Mouse (Mus musculus) MEL (cell line): Measurements from ENCODE around the gene B3gntl1. TPM values are rescaled to one million over a fixed set of nuclear protein-coding genes. Genes with fewer than 3 reads are reported as not detected.

Experiments used
- DNase-seq: peaks from one replicate; pipeline ENCODE4 v3.0.0; 2011; ENCODE audit warnings: low read depth, low spot score
- H3K27ac ChIP-seq: 2 replicates; pipeline ENCODE4 v1.5.1; 2012; ENCODE audit warnings: low read depth, mild to moderate bottlenecking, control low read depth, low read length, moderate library complexity; ENCODE audit not compliant: control insufficient read depth
- H3K27me3 ChIP-seq, 2 experiments: fragments of 150-350 bp in 1 of 2; sonication (generic) in 1 of 2; 2 replicates each; pipeline ENCODE4 v1.6.1; 2012; ENCODE audit warnings: low read length in 2 of 2, mild to moderate bottlenecking in 2 of 2, improper control_type of control experiment in 1 of 2, moderate library complexity in 1 of 2; ENCODE audit not compliant: insufficient read depth in 2 of 2, control insufficient read depth in 1 of 2
- H3K36me3 ChIP-seq, 2 experiments: 2 replicates each; pipeline ENCODE4 v1.6.1; 2012 to 2014; ENCODE audit warnings: low read length in 2 of 2, improper control_type of control experiment in 1 of 2, inconsistent platforms in 1 of 2, mild to moderate bottlenecking in 1 of 2; ENCODE audit not compliant: insufficient read depth in 2 of 2, control insufficient read depth in 1 of 2
- H3K4me1 ChIP-seq, 2 experiments: fragments of 150-350 bp in 1 of 2; sonication (generic) in 1 of 2; 2 replicates each; pipeline ENCODE4 v1.6.1; 2012; ENCODE audit warnings: low read length in 2 of 2, improper control_type of control experiment in 1 of 2, mild to moderate bottlenecking in 1 of 2; ENCODE audit not compliant: insufficient read depth in 2 of 2, control insufficient read depth in 1 of 2
- H3K4me3 ChIP-seq, 2 experiments: fragments of 150-350 bp in 1 of 2; sonication (generic) in 1 of 2; 2 replicates each; pipeline ENCODE4 v1.5.1; 2012; ENCODE audit warnings: low read depth in 2 of 2, low read length in 2 of 2, mild to moderate bottlenecking in 2 of 2, moderate library complexity in 2 of 2, control low read depth in 1 of 2, improper control_type of control experiment in 1 of 2; ENCODE audit not compliant: control insufficient read depth in 1 of 2, insufficient read depth in 1 of 2
- H3K79me2 ChIP-seq: 2 replicates; pipeline ENCODE4 v1.6.1; 2012; ENCODE audit warnings: mild to moderate bottlenecking, low read length, moderate library complexity; ENCODE audit not compliant: control insufficient read depth, poor library complexity, insufficient read depth
- H3K9ac ChIP-seq: 2 replicates; pipeline ENCODE4 v1.6.1; 2012; ENCODE audit warnings: low read depth, mild to moderate bottlenecking, control low read depth, low read length, moderate library complexity; ENCODE audit not compliant: control insufficient read depth, poor library complexity, severe bottlenecking
- H3K9me3 ChIP-seq: fragments of 150-350 bp; sonication (generic); replicated peaks from 2 replicates; pipeline ENCODE4 v1.6.1; 2012; ENCODE audit warnings: mild to moderate bottlenecking, low read length, improper control_type of control experiment, moderate library complexity; ENCODE audit not compliant: insufficient read depth
- BHLHE40 ChIP-seq: IDR thresholded peaks from 2 replicates; pipeline ENCODE4 v1.6.1; 2012; ENCODE audit warnings: low read depth, mild to moderate bottlenecking, inconsistent platforms, low read length, improper control_type of control experiment, borderline replicate concordance
- ELF1 ChIP-seq: IDR thresholded peaks from 2 replicates; pipeline ENCODE4 v1.6.1; 2014; ENCODE audit warnings: low read depth, mild to moderate bottlenecking, inconsistent platforms, low read length, improper control_type of control experiment, moderate library complexity
- EP300 ChIP-seq, 2 experiments: IDR thresholded peaks; 2 replicates each; pipeline ENCODE4 v1.6.1; 2011; ENCODE audit warnings: improper control_type of control experiment in 2 of 2, low read length in 2 of 2, low read depth in 1 of 2, mild to moderate bottlenecking in 1 of 2
- ETS1 ChIP-seq: IDR thresholded peaks from 2 replicates; pipeline ENCODE4 v1.6.1; 2012; ENCODE audit warnings: low read depth, mild to moderate bottlenecking, inconsistent platforms, low read length, improper control_type of control experiment, moderate library complexity
- GABPA ChIP-seq: IDR thresholded peaks from 2 replicates; pipeline ENCODE4 v1.6.1; 2012; ENCODE audit warnings: low read depth, mild to moderate bottlenecking, inconsistent platforms, low read length, improper control_type of control experiment, moderate library complexity
- GATA1 ChIP-seq: IDR thresholded peaks from 2 replicates; pipeline ENCODE4 v1.6.1; 2011; ENCODE audit warnings: low read depth, low read length, improper control_type of control experiment
- JUND ChIP-seq: IDR thresholded peaks from 2 replicates; pipeline ENCODE4 v1.6.1; 2011; ENCODE audit warnings: low read depth, mild to moderate bottlenecking, improper control_type of control experiment, low read length
- MAFK ChIP-seq: IDR thresholded peaks from 2 replicates; pipeline ENCODE4 v1.6.1; 2011; ENCODE audit warnings: low read depth, mild to moderate bottlenecking, low read length, improper control_type of control experiment, borderline replicate concordance
- MAX ChIP-seq: IDR thresholded peaks from 2 replicates; pipeline ENCODE4 v1.6.1; 2011; ENCODE audit warnings: low read length, improper control_type of control experiment
- MAZ ChIP-seq: IDR thresholded peaks from 2 replicates; pipeline ENCODE4 v1.6.1; 2012; ENCODE audit warnings: low read depth, mild to moderate bottlenecking, inconsistent platforms, low read length, improper control_type of control experiment
- MEF2A ChIP-seq: IDR thresholded peaks from 2 replicates; pipeline ENCODE4 v1.6.1; 2014; ENCODE audit warnings: low read depth, mild to moderate bottlenecking, inconsistent platforms, low read length, improper control_type of control experiment; ENCODE audit not compliant: poor library complexity, insufficient replicate concordance, severe bottlenecking; ENCODE audit errors: extremely low read depth
- MXI1 ChIP-seq: IDR thresholded peaks from 2 replicates; pipeline ENCODE4 v1.6.1; 2011; ENCODE audit warnings: mild to moderate bottlenecking, low read depth, low read length, improper control_type of control experiment
- MYB ChIP-seq: IDR thresholded peaks from 2 replicates; pipeline ENCODE4 v1.6.1; 2011; ENCODE audit warnings: mild to moderate bottlenecking, low read depth, low read length, improper control_type of control experiment
- MYC ChIP-seq: IDR thresholded peaks from 2 replicates; pipeline ENCODE4 v1.6.1; 2011; ENCODE audit warnings: low read depth, mild to moderate bottlenecking, low read length, improper control_type of control experiment, moderate library complexity
- NELFE ChIP-seq: IDR thresholded peaks from 2 replicates; pipeline ENCODE4 v1.6.1; 2011; ENCODE audit warnings: low read depth, low read length, improper control_type of control experiment
- POLR2AphosphoS5 ChIP-seq: IDR thresholded peaks from 2 replicates; pipeline ENCODE4 v1.6.1; 2012; ENCODE audit warnings: low read depth, borderline replicate concordance, mild to moderate bottlenecking, inconsistent platforms, low read length, moderate library complexity, mixed read lengths
- RCOR1 ChIP-seq: IDR thresholded peaks from 2 replicates; pipeline ENCODE4 v1.6.1; 2012; ENCODE audit warnings: low read depth, mild to moderate bottlenecking, inconsistent platforms, low read length, improper control_type of control experiment
- SIN3A ChIP-seq: IDR thresholded peaks from 2 replicates; pipeline ENCODE4 v1.6.1; 2012; ENCODE audit warnings: low read length, improper control_type of control experiment, inconsistent platforms
- TAL1 ChIP-seq: IDR thresholded peaks from 2 replicates; pipeline ENCODE4 v1.6.1; 2012; ENCODE audit warnings: mild to moderate bottlenecking, inconsistent platforms, low read length, moderate library complexity, mixed read lengths
- TCF12 ChIP-seq: IDR thresholded peaks from 2 replicates; pipeline ENCODE4 v1.6.1; 2014; ENCODE audit warnings: low read depth, mild to moderate bottlenecking, inconsistent platforms, low read length, improper control_type of control experiment, moderate library complexity
- UBTF ChIP-seq: IDR thresholded peaks from 2 replicates; pipeline ENCODE4 v1.6.1; 2012; ENCODE audit warnings: low read depth, mild to moderate bottlenecking, inconsistent platforms, low read length, improper control_type of control experiment, moderate library complexity, borderline replicate concordance; ENCODE audit not compliant: insufficient read depth
- USF2 ChIP-seq, 2 experiments: IDR thresholded peaks; 2 replicates each; pipeline ENCODE4 v1.6.1; 2011 to 2012; ENCODE audit warnings: improper control_type of control experiment in 2 of 2, low read length in 2 of 2, borderline replicate concordance in 1 of 2, inconsistent platforms in 1 of 2, low read depth in 1 of 2, mild to moderate bottlenecking in 1 of 2; ENCODE audit not compliant: insufficient read depth in 1 of 2
- ZC3H11A ChIP-seq: IDR thresholded peaks from 2 replicates; pipeline ENCODE4 v1.6.1; 2012; ENCODE audit warnings: low read depth, mild to moderate bottlenecking, inconsistent platforms, low read length, improper control_type of control experiment
- ZNF384 ChIP-seq: IDR thresholded peaks from 2 replicates; pipeline ENCODE4 v1.6.1; 2012; ENCODE audit warnings: low read depth, mild to moderate bottlenecking, inconsistent platforms, low read length, improper control_type of control experiment
- polyA plus RNA-seq, 2 experiments: library from polyadenylated mRNA; stranded (reverse) in 1 of 2; unstranded in 1 of 2; fragments of >175 nt in 1 of 2; fragments of >200 nt in 1 of 2; gene quantifications; 2 replicates each; pipeline versions ENCODE4 v1.2.1 to v1.2.4; 2012; ENCODE audit warnings: low replicate concordance in 2 of 2, low read depth in 1 of 2; ENCODE audit not compliant: insufficient read length in 2 of 2, insufficient read depth in 1 of 2, missing spikeins in 1 of 2
- total RNA-seq: library from RNA; depleted of rRNA; stranded (reverse); fragments of 300-350 nt; gene quantifications from 2 replicates; pipeline ENCODE4 v1.2.3, GENCODE M21; 2012

Gene B3gntl1
- total and polyA plus RNA-seq, 3 experiments, result 4.7 to 5.6 TPM; not detected in 1

DNA sequence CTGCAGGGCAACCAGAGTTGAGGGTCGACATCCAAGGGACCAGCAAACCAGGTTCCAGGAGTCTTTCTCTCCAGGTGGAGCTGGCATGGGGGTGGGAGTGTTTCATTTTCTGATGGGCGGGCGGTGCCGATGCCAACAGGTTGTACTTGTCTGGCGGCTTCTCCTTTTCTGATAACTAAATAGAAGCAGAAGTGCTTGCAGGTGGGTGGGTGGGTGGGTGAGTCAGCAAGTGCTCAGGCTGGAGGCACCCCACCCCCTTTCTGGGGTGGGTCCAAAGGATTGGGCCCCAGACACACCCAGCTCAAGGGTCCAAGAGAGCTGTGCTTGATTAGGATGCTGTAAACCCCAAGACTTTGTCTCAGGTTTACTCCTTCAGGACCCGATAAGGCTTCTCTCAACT lies 40.0 kb upstream of the B3gntl1 start:
- Histone ChIP-seq H3K36me3 (peaks cover 0 to 30% of the 10 kb centered on the region in 2 experiments; a peak in 2 of 4 replicates), H3K4me3 (no peak overlapping the region), H3K4me1 (peaks cover 30 to 41% of the 10 kb centered on the region in 2 experiments), H3K27ac (peak overlapping the region; percentile 63), H3K27me3 (no peaks in the 10 kb centered on the region), H3K79me2 (no peaks in the 10 kb centered on the region), H3K9ac (no peak overlapping the region), H3K9me3 (no peaks in the 10 kb centered on the region)
- DNase-seq, result peak; percentile 79
- TF ChIP-seq TCF12 (peak; percentile 31), POLR2AphosphoS5 (no peak), ELF1 (no peak), MAFK (no peak), EP300 (IDR thresholded peaks at IDR 0.05; ENCODE audit: low read depth in 1 of 2, low read length in 2 of 2) (peak in 1 of 2 experiments; percentile 56; a peak in 2 of 4 replicates), SIN3A (no peak)

DNA sequence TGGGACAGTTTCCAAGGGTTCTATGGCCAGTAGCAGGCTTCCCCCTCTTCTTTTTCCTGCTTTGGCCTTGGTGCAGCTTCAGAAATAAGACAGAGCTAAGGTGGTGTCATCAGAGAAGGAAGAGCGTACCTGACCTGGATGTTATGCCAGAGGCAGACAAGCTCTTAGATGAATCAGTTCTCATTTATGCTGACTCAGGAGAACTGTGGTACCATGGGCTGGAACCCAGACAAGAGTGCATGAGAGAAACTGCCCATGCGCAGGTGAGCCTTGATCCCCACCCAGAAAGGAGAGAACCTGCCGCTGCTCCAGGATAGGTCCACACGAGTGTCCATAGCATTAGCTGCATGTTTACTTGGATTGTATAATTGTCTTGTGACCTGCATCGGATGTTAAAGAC lies 37.3 kb upstream of the B3gntl1 start:
- H3K79me2 ChIP-seq, result no peaks in the 10 kb centered on the region
- H3K36me3 ChIP-seq, result peaks cover 0 to 41% of the 10 kb centered on the region in 2 experiments; a peak in 2 of 4 replicates
- no peaks in the 10 kb centered on the region for H3K9me3 ChIP-seq
- no peaks in the 10 kb centered on the region for H3K27me3 ChIP-seq
- TF ChIP-seq USF2 (IDR thresholded peaks at IDR 0.05; ENCODE audit: borderline replicate concordance in 1 of 2, insufficient read depth in 1 of 2, low read depth in 1 of 2, low read length in 2 of 2) (no peak), GABPA (no peak), GATA1 (no peak), TCF12 (no peak), MAFK (peak; percentile 71; the same call in 1 of the 2 replicates)
- no peak overlapping the region for H3K9ac ChIP-seq
- H3K4me3 ChIP-seq, result no peak overlapping the region
- no peak for DNase-seq
- H3K4me1 ChIP-seq, result peaks cover 33 to 55% of the 10 kb centered on the region in 2 experiments
- no peak overlapping the region for H3K27ac ChIP-seq

DNA sequence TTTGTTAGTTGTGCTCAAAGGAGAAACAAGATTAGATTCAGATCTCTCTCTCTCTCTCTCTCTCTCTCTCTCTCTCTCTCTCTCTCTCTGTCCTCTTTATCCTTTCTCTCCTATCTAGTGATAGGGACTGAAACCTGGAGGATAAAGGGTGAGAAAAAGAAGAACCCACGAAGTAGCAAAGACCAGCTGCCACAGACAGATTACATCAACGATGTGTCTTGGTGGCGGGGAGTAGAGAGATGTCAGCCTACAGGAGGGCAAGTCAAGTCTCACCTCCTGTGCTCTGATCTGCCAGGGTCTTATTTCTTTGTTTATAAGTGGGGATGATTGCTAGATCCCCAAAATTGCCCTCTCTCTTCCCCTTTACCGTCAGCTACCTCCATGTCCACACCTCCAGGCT lies 36.3 kb upstream of the B3gntl1 start:
- Histone ChIP-seq H3K36me3 (peaks cover 0 to 39% of the 10 kb centered on the region in 2 experiments; a peak in 2 of 4 replicates), H3K9me3 (no peaks in the 10 kb centered on the region), H3K4me1 (peaks cover 31 to 50% of the 10 kb centered on the region in 2 experiments), H3K9ac (no peak overlapping the region), H3K79me2 (no peaks in the 10 kb centered on the region), H3K27ac (no peak overlapping the region)
- DNase-seq, result peak; percentile 50
- TF ChIP-seq ZC3H11A (no peak), EP300 (IDR thresholded peaks at IDR 0.05; ENCODE audit: low read depth in 1 of 2, low read length in 2 of 2) (peak; percentile 58 to 64), MYC (no peak), GATA1 (peak; percentile 50), MXI1 (peak; percentile 69; the same call in 1 of the 2 replicates), NELFE (no peak), TCF12 (peak; percentile 57; the same call in 1 of the 2 replicates), JUND (no peak), TAL1 (peak; percentile 13; the same call in 1 of the 2 replicates), MYB (0 out of 2 replicates have a peak, but pooled peaks have one; percentile 15), MAX (no peak), BHLHE40 (no peak), MAZ (no peak; the same call in 1 of the 2 replicates), ZNF384 (no peak), SIN3A (no peak), UBTF (no peak), RCOR1 (peak; percentile 39; the same call in 1 of the 2 replicates), ETS1 (peak; percentile 66), MEF2A (no peak)
- TF ChIP-seq, all 39 proteins: peak for 8
- Histone ChIP-seq H3K4me3 (no peak overlapping the region), H3K27me3 (no peaks in the 10 kb centered on the region)
